Mouse (Mus musculus) hindbrain, postnatal 0 days (tissue): ENCODE measurements around the gene Filip1l. TPM values are rescaled to one million over a fixed set of nuclear protein-coding genes. Genes with fewer than 3 reads are reported as not detected.

Source experiments
- ATAC-seq: fragments of 200-750 bp; cut with Nextera tagmentation; 2 replicates; pipeline ENCODE4 v1.8.0; 2017; ENCODE audit warnings: mild to moderate bottlenecking, moderate TSS enrichment, moderate library complexity
- DNase-seq: peaks from one replicate; pipeline ENCODE4 v3.0.0-alpha.2; 2015; ENCODE audit warnings: low spot score
- H3K27ac ChIP-seq: fragments of 300-500 bp; sonication (generic); 2 replicates; pipeline ENCODE4 v1.5.1; 2014; ENCODE audit warnings: mild to moderate bottlenecking
- H3K27me3 ChIP-seq: fragments of 300-500 bp; sonication (generic); 2 replicates; pipeline ENCODE4 v1.6.1; 2014; ENCODE audit warnings: low read length, mixed read lengths; ENCODE audit not compliant: insufficient read depth
- H3K36me3 ChIP-seq: fragments of 300-500 bp; sonication (generic); 2 replicates; pipeline ENCODE4 v1.6.1; 2014; ENCODE audit warnings: low read length, mixed read lengths; ENCODE audit not compliant: insufficient read depth
- H3K4me1 ChIP-seq: fragments of 300-500 bp; sonication (generic); 2 replicates; pipeline ENCODE4 v1.6.1; 2014; ENCODE audit warnings: antibody characterized with exemption, low read length, mixed read lengths; ENCODE audit not compliant: insufficient read depth
- H3K4me2 ChIP-seq: fragments of 300-500 bp; sonication (generic); 2 replicates; pipeline ENCODE4 v1.6.1; 2014; ENCODE audit warnings: low read depth, mild to moderate bottlenecking, low read length, moderate library complexity, mixed read lengths
- H3K4me3 ChIP-seq: fragments of 300-500 bp; sonication (generic); 2 replicates; pipeline ENCODE4 v1.5.1; 2014; ENCODE audit warnings: low read length
- H3K9ac ChIP-seq: fragments of 300-500 bp; sonication (generic); replicated peaks from 2 replicates; pipeline ENCODE4 v1.6.1; 2014; ENCODE audit warnings: mild to moderate bottlenecking, low read length, moderate library complexity, mixed read lengths
- H3K9me3 ChIP-seq: fragments of 300-500 bp; sonication (generic); 2 replicates; pipeline ENCODE4 v1.6.1; 2016; ENCODE audit warnings: low read length, mixed read lengths
- CTCF ChIP-seq: IDR thresholded peaks from 2 replicates; pipeline ENCODE4 v1.5.1; 2016; ENCODE audit warnings: antibody characterized with exemption, control low read depth, low read depth
- WGBS: fragments of 180-500 bp; shearing (Covaris S2); extraction: QIAGEN DNeasy Blood & Tissue Kit; methylation state at CpG from one replicate; pipeline ENCODE4 v1.1.7; 2014; 5-methylcytosine and 5-hydroxymethylcytosine counted together
- polyA plus RNA-seq: library from polyadenylated mRNA; unstranded; fragments of >200 nt; fragmentation: Nextera tagmentation; extraction: Ambion mirVana; gene quantifications from 2 replicates; pipeline ENCODE4 v1.2.1, GENCODE M21; 2015
- total RNA-seq: library from RNA; depleted of rRNA; stranded (reverse); fragments of >200 nt; gene quantifications from 2 replicates; pipeline ENCODE4 v1.2.3, GENCODE M21; 2014

Gene Filip1l
- total and polyA plus RNA-seq, 2 experiments from 2014 or later: 1.0 to 1.8 TPM

GRCm38 (mm10) chr16:57440706-57441437 lies 88.0 kb downstream of the Filip1l start:
- Histone ChIP-seq H3K27ac (no peak overlapping the region), H3K9me3 (no peaks in the 10 kb centered on the region), H3K4me3 (no peak overlapping the region), H3K4me1 (no peaks in the 10 kb centered on the region; the same call in none of the 2 replicates), H3K4me2 (no peak overlapping the region), H3K27me3 (no peaks in the 10 kb centered on the region), H3K9ac (no peak overlapping the region), H3K36me3 (no peaks in the 10 kb centered on the region)
- DNase-seq (no peak), ATAC-seq (no peak)
- WGBS: 82% methylated on average over 10 of the region's 10 CpGs
- no peak for TF ChIP-seq CTCF

- H3K4me2 ChIP-seq: no peak overlapping the region
- no peaks in the 10 kb centered on the region for H3K27me3 ChIP-seq
- H3K27ac ChIP-seq: no peak overlapping the region
- no peak overlapping the region for H3K9ac ChIP-seq
- 62% methylated on average over 10 of the region's 10 CpGs for WGBS
- no peak for TF ChIP-seq CTCF
- no peaks in the 10 kb centered on the region for H3K36me3 ChIP-seq
- H3K4me1 ChIP-seq: no peaks in the 10 kb centered on the region
- H3K4me3 ChIP-seq: no peak overlapping the region
- DNase-seq: no peak
- no peaks in the 10 kb centered on the region for H3K9me3 ChIP-seq
- no peak for ATAC-seq
Observed at GRCm38 (mm10) chr16:57445096-57446094, 92.5 kb downstream of the Filip1l start.

GRCm38 (mm10) chr16:57453009-57453408 lies 100.1 kb downstream of the Filip1l start:
- ATAC-seq: peak; percentile 59
- DNase-seq: no peak
- WGBS: 79% methylated on average over 7 of the region's 7 CpGs

GRCm38 (mm10) chr16:57454106-57454763 lies 101.3 kb downstream of the Filip1l start:
- ATAC-seq: no peak
- Histone ChIP-seq H3K9ac (no peak overlapping the region), H3K4me2 (no peak overlapping the region), H3K4me1 (no peaks in the 10 kb centered on the region), H3K9me3 (no peaks in the 10 kb centered on the region), H3K36me3 (no peaks in the 10 kb centered on the region), H3K27ac (no peak overlapping the region), H3K4me3 (no peak overlapping the region), H3K27me3 (no peaks in the 10 kb centered on the region)
- no peak for DNase-seq
- TF ChIP-seq CTCF: no peak
- 95% methylated on average over 8 of the region's 8 CpGs for WGBS

More at GRCm38 (mm10) chr16:57453009-57453408, 100.1 kb downstream of the Filip1l start:
- Histone ChIP-seq H3K9ac (no peak overlapping the region), H3K27ac (no peak overlapping the region), H3K27me3 (no peaks in the 10 kb centered on the region), H3K4me2 (no peak overlapping the region), H3K9me3 (no peaks in the 10 kb centered on the region), H3K4me3 (no peak overlapping the region), H3K36me3 (no peaks in the 10 kb centered on the region), H3K4me1 (no peaks in the 10 kb centered on the region)
- no peak for TF ChIP-seq CTCF

- Histone ChIP-seq H3K4me2 (no peak overlapping the region), H3K4me3 (no peak overlapping the region), H3K27ac (no peak overlapping the region), H3K4me1 (no peaks in the 10 kb centered on the region), H3K27me3 (no peaks in the 10 kb centered on the region), H3K9ac (no peak overlapping the region), H3K36me3 (no peaks in the 10 kb centered on the region), H3K9me3 (no peaks in the 10 kb centered on the region)
- ATAC-seq (no peak), DNase-seq (no peak)
- WGBS: 91% methylated on average over 3 of the region's 3 CpGs
- TF ChIP-seq CTCF: no peak
Observed at GRCm38 (mm10) chr16:57455573-57455972, 102.7 kb downstream of the Filip1l start.

- no peak for TF ChIP-seq CTCF
- 72% methylated on average over 2 of the region's 2 CpGs for WGBS
- no peak overlapping the region for H3K9ac ChIP-seq
- H3K4me2 ChIP-seq: no peak overlapping the region
- no peaks in the 10 kb centered on the region for H3K27me3 ChIP-seq
- no peak overlapping the region for H3K4me3 ChIP-seq
- H3K36me3 ChIP-seq: no peaks in the 10 kb centered on the region
- H3K4me1 ChIP-seq: no peaks in the 10 kb centered on the region
- ATAC-seq: no peak
- no peak for DNase-seq
- H3K27ac ChIP-seq: no peak overlapping the region
- no peaks in the 10 kb centered on the region for H3K9me3 ChIP-seq
Observed at GRCm38 (mm10) chr16:57456003-57456402, 103.1 kb downstream of the Filip1l start.
